Comparison of ENCODE assay signal across 8 mouse cellular contexts in genomic region chr6:72097181-72097995, GRCm38 (mm10). TPM values are rescaled to one million over a fixed set of nuclear protein-coding genes. Genes with fewer than 3 reads are reported as not detected.
DNase-seq lines count a peak whose midpoint lies in the region; ATAC-seq and TF ChIP-seq lines count a peak whose summit lies in the region.

Gene St3gal5 (plus strand): TSS chr6:72097592.

- TF ChIP-seq CTCF in spleen, adult 2 months (IDR thresholded peaks at IDR 0.05; ENCODE audit: extremely low read depth, insufficient read depth, insufficient read length, insufficient replicate concordance) = no peak

- peak within 1 kb of the TSS; percentile 84 for H3K9ac ChIP-seq in embryonic facial prominence, embryonic 13.5 days
- peak within 1 kb of the TSS; percentile 70 for H3K9ac ChIP-seq in limb, embryonic 14.5 days (ENCODE audit: low read depth, low read length, severe bottlenecking)
- H3K9ac ChIP-seq in midbrain, embryonic 16.5 days (ENCODE audit: low read depth, low read length) = peak within 1 kb of the TSS; percentile 92

- H3K4me1 ChIP-seq in embryonic facial prominence, embryonic 13.5 days = peaks cover 39% of the 10 kb centered on the region
- peaks cover 23% of the 10 kb centered on the region for H3K4me1 ChIP-seq in limb, embryonic 14.5 days (ENCODE audit: control insufficient read depth, insufficient read depth, low read length)
- peaks cover 17% of the 10 kb centered on the region for H3K4me1 ChIP-seq in midbrain, embryonic 16.5 days (ENCODE audit: control insufficient read depth, insufficient read depth, low read length)
- H3K4me1 ChIP-seq in spleen, adult 2 months (ENCODE audit: control insufficient read depth, insufficient read depth, insufficient read length) = peaks cover 8% of the 10 kb centered on the region

- peak within 1 kb of the TSS; percentile 75 for H3K4me3 ChIP-seq in embryonic facial prominence, embryonic 13.5 days
- H3K4me3 ChIP-seq in limb, embryonic 14.5 days (replicated peaks; ENCODE audit: low read length) = peak within 1 kb of the TSS; percentile 74
- H3K4me3 ChIP-seq in midbrain, embryonic 16.5 days (ENCODE audit: low read depth, low read length) = peak within 1 kb of the TSS; percentile 90
- peak within 1 kb of the TSS; percentile 80 for H3K4me3 ChIP-seq in spleen, adult 2 months (ENCODE audit: extremely low read depth, insufficient read depth, insufficient read length)

- peak within 1 kb of the TSS; percentile 99 for H3K4me2 ChIP-seq in embryonic facial prominence, embryonic 13.5 days
- H3K4me2 ChIP-seq in limb, embryonic 14.5 days (replicated peaks; ENCODE audit: low read depth, low read length, severe bottlenecking) = peak within 1 kb of the TSS; percentile 99
- H3K4me2 ChIP-seq in midbrain, embryonic 16.5 days (ENCODE audit: low read length) = peak within 1 kb of the TSS; percentile 83

- peak; percentile 51 for DNase-seq in 416B (ENCODE audit: low read depth)
- DNase-seq in adrenal gland, postnatal 4 days (ENCODE audit: low spot score in 2 of 2) = peak; percentile 73 to 90
- peak; percentile 83 for DNase-seq in heart, adult 8-10 months (ENCODE audit: low spot score)
- DNase-seq in kidney, adult 9 months = peak; percentile 82
- peak; percentile 94 for DNase-seq in limb, embryonic 14.5 days (ENCODE audit: low spot score)
- peak; percentile 53 to 84 for DNase-seq in spleen, adult 2 months (ENCODE audit: low read depth in 1 of 2, low spot score in 2 of 2)

- H3K9me3 ChIP-seq in embryonic facial prominence, embryonic 13.5 days = no peaks in the 10 kb centered on the region
- H3K9me3 ChIP-seq in limb, embryonic 14.5 days (ENCODE audit: control insufficient read depth, low read length) = no peaks in the 10 kb centered on the region
- H3K9me3 ChIP-seq in midbrain, embryonic 16.5 days (replicated peaks; ENCODE audit: control insufficient read depth, low read length, poor library complexity, severe bottlenecking) = no peaks in the 10 kb centered on the region

- ATAC-seq in embryonic facial prominence, embryonic 13.5 days (ENCODE audit: insufficient number of reproducible peaks, insufficient read depth, low FRiP score, low TSS enrichment, low read depth) = peak; percentile 97
- peak; percentile 98 for ATAC-seq in limb, embryonic 14.5 days (ENCODE audit: low FRiP score, low read depth)
- ATAC-seq in midbrain, embryonic 16.5 days = peak; percentile 97

- peak within 1 kb of the TSS; percentile 82 for H3K27ac ChIP-seq in embryonic facial prominence, embryonic 13.5 days
- peak within 1 kb of the TSS; percentile 48 for H3K27ac ChIP-seq in limb, embryonic 14.5 days (replicated peaks; ENCODE audit: low read depth, low read length)
- H3K27ac ChIP-seq in midbrain, embryonic 16.5 days (ENCODE audit: low read length) = peak within 1 kb of the TSS; percentile 90
- H3K27ac ChIP-seq in spleen, adult 2 months (ENCODE audit: insufficient read depth, low read length) = peak within 1 kb of the TSS; percentile 41; the same call in 1 of the 2 replicates

- no peaks in the 10 kb centered on the region for H3K27me3 ChIP-seq in embryonic facial prominence, embryonic 13.5 days
- H3K27me3 ChIP-seq in limb, embryonic 14.5 days (ENCODE audit: control insufficient read depth, insufficient read depth, low read length) = no peaks in the 10 kb centered on the region
- H3K27me3 ChIP-seq in midbrain, embryonic 16.5 days (ENCODE audit: control insufficient read depth, insufficient read depth, low read depth, low read length) = no peaks in the 10 kb centered on the region
- peaks cover 2% of the 10 kb centered on the region; the same call in 1 of the 2 replicates for H3K27me3 ChIP-seq in spleen, adult 2 months (ENCODE audit: control insufficient read depth, insufficient read depth, low read length)

- no peaks in the 10 kb centered on the region for H3K36me3 ChIP-seq in embryonic facial prominence, embryonic 13.5 days
- no peaks in the 10 kb centered on the region for H3K36me3 ChIP-seq in limb, embryonic 14.5 days (ENCODE audit: control insufficient read depth, insufficient read depth, low read length)
- no peaks in the 10 kb centered on the region for H3K36me3 ChIP-seq in midbrain, embryonic 16.5 days (ENCODE audit: control insufficient read depth, insufficient read depth, low read length)
- no peaks in the 10 kb centered on the region for H3K36me3 ChIP-seq in spleen, adult 2 months (ENCODE audit: control insufficient read depth, insufficient read depth, low read length)

- WGBS in embryonic facial prominence, embryonic 13.5 days = under 1% methylated on average over 81 of the region's 81 CpGs
- under 1% methylated on average over 55 of the region's 81 CpGs for WGBS in limb, embryonic 14.5 days
- WGBS in midbrain, embryonic 16.5 days = under 1% methylated on average over 55 of the region's 81 CpGs
- 1% methylated on average over 81 of the region's 81 CpGs for WGBS in spleen, adult 2 months

- TF ChIP-seq POLR2A in limb, embryonic 14.5 days (IDR thresholded peaks at IDR 0.05; ENCODE audit: borderline replicate concordance, extremely low read depth, insufficient read depth, insufficient read length) = peak; percentile 56; the same call in 1 of the 2 replicates
- no peak; the same call in 1 of the 2 replicates for TF ChIP-seq POLR2A in spleen, adult 2 months (IDR thresholded peaks at IDR 0.05; ENCODE audit: low read depth, low read length)

RNA-seq across cellular contexts. Expression of gene St3gal5, which starts in this region (rescaled TPM):
- total RNA-seq in adrenal gland, postnatal 4 days (2021) = 100 to 1,000 TPM; 144 to 153 TPM
- polyA plus RNA-seq in embryonic facial prominence, embryonic 13.5 days (2015; fragmentation: Nextera tagmentation; extraction: Ambion mirVana) = 18.5 and 22.8 TPM in 2 replicates
- 10 to 100 TPM; 60.4 to 74.1 (median 71.4) TPM for total RNA-seq in heart, adult 8-10 months (2022)
- polyA plus RNA-seq in limb, embryonic 14.5 days (2012; rRNA removed) = 26.1 and 26.3 TPM in 2 replicates
- 25.5 and 30.3 TPM in 2 replicates for polyA plus RNA-seq in limb, embryonic 14.5 days (2014; fragmentation: Nextera tagmentation; extraction: Ambion mirVana)
- 53.2 and 56.2 TPM in 2 replicates for polyA plus RNA-seq in midbrain, embryonic 16.5 days (2015; fragmentation: Nextera tagmentation; extraction: Ambion mirVana)
- 43.1 and 48.1 TPM in 2 replicates for polyA plus RNA-seq in spleen, adult 2 months (2012; rRNA removed)

Comparison
In these comparisons a context has a peak if more than half of its experiments do, and no peak if none do; other contexts are left out.
1. Peak in every context shown above with its lines: DNase-seq, ATAC-seq, H3K4me3 ChIP-seq and H3K27ac ChIP-seq.